Comparison of ENCODE assay signal across 9 mouse cellular contexts in the genomic region with DNA sequence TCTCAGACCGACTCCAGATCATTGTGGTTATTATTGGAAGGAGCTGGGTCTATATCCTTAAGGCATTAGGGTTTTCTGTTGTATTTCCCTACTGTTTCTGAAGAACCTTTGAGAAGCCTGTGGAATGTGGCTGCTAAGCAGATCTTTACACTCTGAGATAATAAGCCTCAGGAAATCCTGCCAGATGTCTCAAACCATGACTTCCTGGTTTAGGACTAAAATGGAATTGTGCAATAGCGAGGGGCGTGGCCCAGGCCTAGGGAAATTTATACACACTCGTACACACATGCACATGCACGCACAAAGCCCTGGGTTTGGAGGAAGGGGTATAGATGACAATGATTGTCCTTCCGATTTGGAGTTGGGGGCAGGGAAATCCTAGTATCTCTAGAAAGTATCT. TPM values are rescaled to one million over a fixed set of nuclear protein-coding genes. Genes with fewer than 3 reads are reported as not detected.
DNase-seq lines count a peak whose midpoint lies in the region; ATAC-seq and TF ChIP-seq lines count a peak whose summit lies in the region.
"Had no signal": no experiment of that assay in that cellular context is flagged by ENCODE, and none has a peak within 500 bp of the region (broad histone marks: within the 10 kb centered on the region; RNA-seq: fewer than 3 reads in every experiment).

No protein-coding gene starts in this region.

- no peak for TF ChIP-seq CTCF in thymus, adult 2 months (IDR thresholded peaks at IDR 0.05; ENCODE audit: borderline replicate concordance, control insufficient read depth, extremely low read depth, insufficient read depth, low read length, poor library complexity)
- no peak for TF ChIP-seq CTCF in lung, embryonic 14.5 days (IDR thresholded peaks at IDR 0.05; ENCODE audit: low read depth)

- 28% methylated on average over 6 of the region's 6 CpGs for WGBS in thymus, adult 2 months
- WGBS in embryonic facial prominence, embryonic 11.5 days = 74% methylated on average over 6 of the region's 6 CpGs
- 83% methylated on average over 6 of the region's 6 CpGs for WGBS in intestine, embryonic 15.5 days
- WGBS in lung, embryonic 14.5 days = 60% methylated on average over 6 of the region's 6 CpGs
- 95% methylated on average over 6 of the region's 6 CpGs for WGBS in forebrain, embryonic 12.5 days

- H3K4me2 ChIP-seq in embryonic facial prominence, embryonic 11.5 days (ENCODE audit: low read depth, low read length) = no peak overlapping the region
- H3K4me2 ChIP-seq in intestine, embryonic 15.5 days (replicated peaks) = no peak overlapping the region
- no peak overlapping the region for H3K4me2 ChIP-seq in lung, embryonic 14.5 days
- no peak overlapping the region for H3K4me2 ChIP-seq in forebrain, embryonic 12.5 days
- H3K4me2 ChIP-seq: limb, embryonic 13.5 days had no signal

- peak; percentile 8 for DNase-seq in thymus, postnatal 14 days
- no peak for DNase-seq in thymus, adult 2 months
- peak; percentile 39 for DNase-seq in embryonic facial prominence, embryonic 11.5 days (ENCODE audit: low spot score)
- DNase-seq in lung, embryonic 14.5 days = peak; percentile 86
- no peak for DNase-seq in ovary, adult 18-20 months (ENCODE audit: low spot score)
- no peak for DNase-seq in layer of hippocampus, adult 18-20 months (ENCODE audit: low spot score in 2 of 2)

- H3K4me3 ChIP-seq in thymus, adult 2 months (ENCODE audit: control insufficient read depth, insufficient read depth, low read length) = no peak overlapping the region
- no peak overlapping the region for H3K4me3 ChIP-seq in embryonic facial prominence, embryonic 11.5 days (ENCODE audit: low read depth, low read length)
- H3K4me3 ChIP-seq in intestine, embryonic 15.5 days (replicated peaks) = no peak overlapping the region
- H3K4me3 ChIP-seq in lung, embryonic 14.5 days (ENCODE audit: low read depth, low read length) = no peak overlapping the region
- H3K4me3 ChIP-seq in forebrain, embryonic 12.5 days (replicated peaks) = no peak overlapping the region
- H3K4me3 ChIP-seq: limb, embryonic 13.5 days had no signal

- H3K9me3 ChIP-seq in embryonic facial prominence, embryonic 11.5 days (replicated peaks; ENCODE audit: control insufficient read depth, low read length) = no peaks in the 10 kb centered on the region
- H3K9me3 ChIP-seq in intestine, embryonic 15.5 days = no peaks in the 10 kb centered on the region
- no peaks in the 10 kb centered on the region for H3K9me3 ChIP-seq in lung, embryonic 14.5 days (ENCODE audit: low read depth, low read length)
- H3K9me3 ChIP-seq in forebrain, embryonic 12.5 days = no peaks in the 10 kb centered on the region
- H3K9me3 ChIP-seq: limb, embryonic 13.5 days had no signal

- peaks cover 2% of the 10 kb centered on the region; the same call in 1 of the 2 replicates for H3K4me1 ChIP-seq in thymus, adult 2 months (replicated peaks; ENCODE audit: control insufficient read depth, insufficient read depth, low read length)
- no peaks in the 10 kb centered on the region for H3K4me1 ChIP-seq in embryonic facial prominence, embryonic 11.5 days (ENCODE audit: control insufficient read depth, insufficient read depth, low read length)
- H3K4me1 ChIP-seq in intestine, embryonic 15.5 days (replicated peaks) = no peaks in the 10 kb centered on the region
- H3K4me1 ChIP-seq in lung, embryonic 14.5 days (ENCODE audit: insufficient read depth) = no peaks in the 10 kb centered on the region
- H3K4me1 ChIP-seq in forebrain, embryonic 12.5 days = no peaks in the 10 kb centered on the region
- H3K4me1 ChIP-seq: limb, embryonic 13.5 days had no signal

- no peaks in the 10 kb centered on the region; the same call in 1 of the 2 replicates for H3K36me3 ChIP-seq in thymus, adult 2 months (ENCODE audit: control insufficient read depth, insufficient read depth, low read length)
- no peaks in the 10 kb centered on the region for H3K36me3 ChIP-seq in embryonic facial prominence, embryonic 11.5 days (replicated peaks; ENCODE audit: control insufficient read depth, insufficient read depth, low read depth, low read length)
- no peaks in the 10 kb centered on the region for H3K36me3 ChIP-seq in intestine, embryonic 15.5 days
- 0 out of 2 replicates have a peak, but pooled peaks cover 6% of the 10 kb centered on the region for H3K36me3 ChIP-seq in lung, embryonic 14.5 days (ENCODE audit: insufficient read depth)
- peaks cover 9% of the 10 kb centered on the region; the same call in 1 of the 2 replicates for H3K36me3 ChIP-seq in forebrain, embryonic 12.5 days (replicated peaks)

- H3K27ac ChIP-seq in thymus, adult 2 months (ENCODE audit: control insufficient read depth, insufficient read depth, low read length) = no peak overlapping the region
- no peak overlapping the region for H3K27ac ChIP-seq in embryonic facial prominence, embryonic 11.5 days (replicated peaks; ENCODE audit: low read depth, low read length)
- 0 out of 2 replicates have a peak overlapping the region, but pooled peaks have one; percentile 27 for H3K27ac ChIP-seq in intestine, embryonic 15.5 days
- peak overlapping the region; percentile 30; the same call in 1 of the 2 replicates for H3K27ac ChIP-seq in lung, embryonic 14.5 days (ENCODE audit: low read depth)
- H3K27ac ChIP-seq in forebrain, embryonic 12.5 days = no peak overlapping the region
- H3K27ac ChIP-seq: limb, embryonic 13.5 days had no signal

- no peaks in the 10 kb centered on the region for H3K27me3 ChIP-seq in thymus, adult 2 months (ENCODE audit: control insufficient read depth, insufficient read depth, low read length)
- no peaks in the 10 kb centered on the region for H3K27me3 ChIP-seq in embryonic facial prominence, embryonic 11.5 days (ENCODE audit: control insufficient read depth, insufficient read depth, low read length)
- H3K27me3 ChIP-seq in intestine, embryonic 15.5 days (replicated peaks) = no peaks in the 10 kb centered on the region
- no peaks in the 10 kb centered on the region for H3K27me3 ChIP-seq in lung, embryonic 14.5 days (ENCODE audit: insufficient read depth, low read length)
- H3K27me3 ChIP-seq in forebrain, embryonic 12.5 days = no peaks in the 10 kb centered on the region
- H3K27me3 ChIP-seq: limb, embryonic 13.5 days had no signal

- no peak overlapping the region for H3K9ac ChIP-seq in embryonic facial prominence, embryonic 11.5 days (replicated peaks; ENCODE audit: low read length)
- H3K9ac ChIP-seq in intestine, embryonic 15.5 days = no peak overlapping the region
- H3K9ac ChIP-seq in lung, embryonic 14.5 days = no peak overlapping the region
- H3K9ac ChIP-seq in forebrain, embryonic 12.5 days = no peak overlapping the region
- H3K9ac ChIP-seq: limb, embryonic 13.5 days had no signal

- no peak for ATAC-seq in embryonic facial prominence, embryonic 11.5 days (replicated peaks; ENCODE audit: insufficient number of reproducible peaks, low FRiP score, low TSS enrichment, low read depth)
- ATAC-seq in intestine, embryonic 15.5 days = peak; percentile 69
- peak; percentile 35; the same call in 1 of the 2 replicates for ATAC-seq in lung, embryonic 14.5 days (ENCODE audit: insufficient read depth)
- no peak for ATAC-seq in forebrain, embryonic 12.5 days (ENCODE audit: low FRiP score)

- TF ChIP-seq POLR2A in thymus, adult 2 months (IDR thresholded peaks at IDR 0.05; ENCODE audit: control insufficient read depth, extremely low read depth, insufficient read depth, low read length, poor library complexity) = no peak

RNA-seq across cellular contexts. Expression of gene Coro6, which starts 52.3 kb away (rescaled TPM):
- polyA plus RNA-seq in thymus, adult 2 months (2012; rRNA removed) = 3.1 and 23.9 TPM in 2 replicates
- polyA plus RNA-seq in embryonic facial prominence, embryonic 11.5 days (2014; fragmentation: Nextera tagmentation; extraction: Ambion mirVana) = 0.25 and 0.43 TPM in 2 replicates
- 0.06 TPM in 1 of 2 replicates, not detected in the other for polyA plus RNA-seq in intestine, embryonic 15.5 days (2015; fragmentation: Nextera tagmentation; extraction: Ambion mirVana)
- 0.22 and 0.99 TPM in 2 replicates for polyA plus RNA-seq in lung, embryonic 14.5 days (2014; fragmentation: Nextera tagmentation; extraction: Ambion mirVana)
- total RNA-seq in layer of hippocampus, adult 18-20 months (2021) = 10 to 100 TPM; 14.1 to 14.7 TPM
- 0.10 and 0.12 TPM in 2 replicates for polyA plus RNA-seq in forebrain, embryonic 12.5 days (2016; fragmentation: Nextera tagmentation; extraction: Ambion mirVana)

Comparison
In these comparisons a context has a peak if more than half of its experiments do, and no peak if none do; other contexts are left out.
1. DNase-seq: peak in thymus, postnatal 14 days (single experiment), embryonic facial prominence, embryonic 11.5 days (single experiment) and lung, embryonic 14.5 days (single experiment); none in thymus, adult 2 months (single experiment), ovary, adult 18-20 months (single experiment) and layer of hippocampus, adult 18-20 months (0 of 2).
2. H3K27ac ChIP-seq: peak in intestine, embryonic 15.5 days (single experiment) and lung, embryonic 14.5 days (single experiment); none in thymus, adult 2 months (single experiment), embryonic facial prominence, embryonic 11.5 days (single experiment) and forebrain, embryonic 12.5 days (single experiment).
3. ATAC-seq: peak in intestine, embryonic 15.5 days (single experiment) and lung, embryonic 14.5 days (single experiment); none in embryonic facial prominence, embryonic 11.5 days (single experiment) and forebrain, embryonic 12.5 days (single experiment).